Mouse (Mus musculus): ENCODE measurements at regions not wholly inside any gene's neighbourhood (a gene's known extent, or its start where the extent isn't known, plus 50 kb on each side); places are given as distances from the start of the nearest gene placed in this dataset.

DNA sequence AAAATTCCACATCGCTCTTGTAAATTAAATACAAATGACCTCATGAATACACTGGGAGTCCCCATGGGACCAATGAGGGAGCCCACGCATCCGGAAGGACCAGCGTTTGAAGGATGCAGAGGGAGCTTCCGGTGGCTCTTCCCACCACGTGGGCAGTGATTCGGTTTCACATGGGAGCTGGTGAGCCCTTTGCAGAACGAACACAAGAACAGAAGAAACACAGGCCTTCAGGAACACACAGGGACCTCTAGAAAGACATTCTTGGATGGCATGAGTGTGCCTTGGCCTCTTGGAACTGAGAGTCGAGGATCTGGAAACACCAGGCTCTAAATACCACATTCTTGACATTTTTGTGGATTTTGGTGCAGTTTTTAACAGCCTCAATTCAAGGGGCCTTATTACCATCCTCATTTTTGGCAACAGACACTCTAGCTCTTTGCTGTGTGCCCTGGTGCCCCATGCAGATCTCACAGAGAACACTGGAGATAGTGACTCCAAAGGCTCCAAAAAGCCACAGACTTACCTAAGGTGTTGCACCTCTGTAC is 204.1 kb downstream of the Sox9 start:
- H3K27ac ChIP-seq (replicated peaks; ENCODE audit: insufficient read depth, low read depth, low read length) = no peak overlapping the region
- 0 out of 2 replicates have a peak, but pooled peaks cover 1% of the 10 kb centered on the region for H3K4me1 ChIP-seq (ENCODE audit: control insufficient read depth, insufficient read depth, low read length)
- H3K36me3 ChIP-seq (ENCODE audit: control insufficient read depth, insufficient read depth, low read length) = no peaks in the 10 kb centered on the region
- H3K79me2 ChIP-seq (ENCODE audit: control insufficient read depth, insufficient read depth, low read length) = no peaks in the 10 kb centered on the region
- no peak for TF ChIP-seq CTCF (IDR thresholded peaks at IDR 0.05; ENCODE audit: low read depth, low read length)
- no peak for TF ChIP-seq POLR2A (IDR thresholded peaks at IDR 0.05; ENCODE audit: extremely low read depth, insufficient read depth, low read length)
- no peak overlapping the region for H3K9ac ChIP-seq (ENCODE audit: low read depth, low read length)
- H3K27me3 ChIP-seq (ENCODE audit: control insufficient read depth, insufficient read depth, low read length) = no peaks in the 10 kb centered on the region
- no peak for DNase-seq (ENCODE audit: extremely low read depth, low read depth, low spot score)
- no peak overlapping the region for H3K4me3 ChIP-seq (ENCODE audit: insufficient read depth, low read depth, low read length)
- WGBS = 92% methylated on average over 9 of the region's 9 CpGs

DNA sequence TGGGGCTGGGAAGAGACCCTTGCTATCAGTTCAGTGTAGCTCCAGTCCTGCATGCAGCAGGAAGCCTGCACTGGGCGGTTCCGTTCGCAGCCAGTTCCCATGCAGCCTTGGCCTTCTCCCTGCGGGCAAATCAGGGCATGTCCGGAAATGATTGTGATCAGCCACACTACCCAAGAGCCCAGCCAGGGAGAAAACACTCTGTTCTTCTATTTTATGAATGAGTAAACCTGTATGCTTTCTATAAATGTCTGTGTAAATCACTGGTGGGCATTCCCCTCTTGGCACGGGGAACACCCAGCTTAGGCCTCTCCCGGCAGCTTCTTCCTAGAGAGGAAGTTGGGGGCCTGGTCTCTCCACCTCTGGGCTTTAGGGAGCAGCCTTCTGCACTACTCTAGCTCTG is 205.8 kb downstream of the Sox9 start:
- H3K4me1 ChIP-seq (ENCODE audit: control insufficient read depth, insufficient read depth, low read length) = 0 out of 2 replicates have a peak, but pooled peaks cover 1% of the 10 kb centered on the region
- WGBS = 83% methylated on average over 7 of the region's 7 CpGs
- H3K27me3 ChIP-seq (ENCODE audit: control insufficient read depth, insufficient read depth, low read length) = no peaks in the 10 kb centered on the region
- no peaks in the 10 kb centered on the region for H3K36me3 ChIP-seq (ENCODE audit: control insufficient read depth, insufficient read depth, low read length)
- no peaks in the 10 kb centered on the region for H3K79me2 ChIP-seq (ENCODE audit: control insufficient read depth, insufficient read depth, low read length)
- TF ChIP-seq POLR2A (IDR thresholded peaks at IDR 0.05; ENCODE audit: extremely low read depth, insufficient read depth, low read length) = no peak
- TF ChIP-seq CTCF (IDR thresholded peaks at IDR 0.05; ENCODE audit: low read depth, low read length) = no peak
- H3K9ac ChIP-seq (ENCODE audit: low read depth, low read length) = no peak overlapping the region
- no peak overlapping the region for H3K27ac ChIP-seq (replicated peaks; ENCODE audit: insufficient read depth, low read depth, low read length)
- H3K4me3 ChIP-seq (ENCODE audit: insufficient read depth, low read depth, low read length) = no peak overlapping the region
- no peak for DNase-seq (ENCODE audit: extremely low read depth, low read depth, low spot score)

DNA sequence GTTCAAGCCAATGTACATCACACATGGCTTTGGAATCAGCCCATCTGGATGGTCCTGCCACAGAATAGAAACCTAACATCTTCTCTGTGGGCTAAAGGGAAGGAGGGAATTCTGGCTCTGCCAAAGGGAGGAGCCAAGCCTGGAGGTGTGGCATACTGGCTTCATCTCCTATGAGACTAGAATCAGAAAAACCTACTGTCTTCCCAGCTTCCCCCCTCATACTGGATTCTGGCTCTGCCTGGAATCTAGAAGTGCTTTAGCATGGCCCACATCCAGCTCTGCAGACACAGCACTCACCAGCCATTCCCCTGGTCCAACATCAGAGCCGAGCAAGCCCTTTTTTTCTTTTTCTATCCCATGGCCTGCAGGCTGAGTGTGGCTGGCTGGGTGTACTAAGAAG is 206.9 kb downstream of the Sox9 start:
- Histone ChIP-seq H3K4me1 (ENCODE audit: control insufficient read depth, insufficient read depth, low read length) (0 out of 2 replicates have a peak, but pooled peaks cover 1% of the 10 kb centered on the region), H3K4me3 (ENCODE audit: insufficient read depth, low read depth, low read length) (no peak overlapping the region), H3K36me3 (ENCODE audit: control insufficient read depth, insufficient read depth, low read length) (no peaks in the 10 kb centered on the region), H3K27ac (replicated peaks; ENCODE audit: insufficient read depth, low read depth, low read length) (no peak overlapping the region), H3K9ac (ENCODE audit: low read depth, low read length) (no peak overlapping the region), H3K27me3 (ENCODE audit: control insufficient read depth, insufficient read depth, low read length) (no peaks in the 10 kb centered on the region), H3K79me2 (ENCODE audit: control insufficient read depth, insufficient read depth, low read length) (no peaks in the 10 kb centered on the region)
- no peak for TF ChIP-seq POLR2A (IDR thresholded peaks at IDR 0.05; ENCODE audit: extremely low read depth, insufficient read depth, low read length)
- TF ChIP-seq CTCF (IDR thresholded peaks at IDR 0.05; ENCODE audit: low read depth, low read length) = no peak
- no peak for DNase-seq (ENCODE audit: extremely low read depth, low read depth, low spot score)
- WGBS = 93% methylated on average over 1 of the region's 1 CpGs

DNA sequence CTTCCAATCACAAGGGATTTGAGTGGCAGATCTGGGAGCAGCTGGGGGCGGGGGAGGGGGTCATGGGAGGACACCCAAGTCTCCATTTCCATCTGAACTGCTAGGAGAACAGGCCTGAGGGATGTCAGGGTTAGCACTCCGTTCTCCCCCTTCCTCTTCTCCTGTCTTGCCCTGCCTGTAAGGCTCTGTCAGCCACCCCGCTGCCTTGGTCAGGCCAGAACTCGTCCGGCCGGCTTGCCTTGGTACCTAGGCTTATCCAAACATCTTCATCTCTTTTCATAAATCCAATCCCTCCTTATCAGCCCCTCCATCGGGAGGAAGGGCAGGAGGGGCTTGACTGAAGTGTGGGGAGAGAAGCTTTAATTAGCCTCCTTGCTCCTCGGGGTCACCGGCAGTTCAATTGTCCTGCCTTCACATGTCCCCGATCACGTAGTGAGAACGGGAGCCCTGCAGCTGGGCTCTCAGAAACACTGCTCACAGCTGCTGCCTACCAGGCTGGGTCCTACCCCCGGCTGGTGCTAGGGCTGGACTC is 208.0 kb downstream of the Sox9 start:
- Histone ChIP-seq H3K36me3 (ENCODE audit: control insufficient read depth, insufficient read depth, low read length) (no peaks in the 10 kb centered on the region), H3K9ac (ENCODE audit: low read depth, low read length) (no peak overlapping the region)
- WGBS = 84% methylated on average over 13 of the region's 13 CpGs

DNA sequence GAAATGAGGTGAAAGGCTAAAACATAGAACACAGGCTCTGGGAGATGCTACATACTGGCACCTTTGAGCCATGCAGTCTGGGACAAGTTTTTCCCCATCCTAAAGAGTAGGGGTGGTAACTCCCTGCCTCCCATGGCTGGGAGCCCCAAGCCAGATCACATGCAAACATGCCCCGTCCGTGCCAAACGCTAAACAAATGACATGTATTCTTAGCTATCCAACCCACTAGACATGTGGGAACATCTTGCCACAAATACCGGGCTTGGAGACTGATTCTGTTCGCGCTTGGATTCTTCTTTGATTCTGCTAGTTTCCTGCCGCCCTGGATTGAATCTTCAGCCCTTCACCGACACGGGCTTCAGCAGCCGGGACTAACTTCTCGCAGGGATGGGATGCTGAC is 208.7 kb downstream of the Sox9 start:
- Histone ChIP-seq H3K36me3 (ENCODE audit: control insufficient read depth, insufficient read depth, low read length) (no peaks in the 10 kb centered on the region), H3K27ac (replicated peaks; ENCODE audit: insufficient read depth, low read depth, low read length) (no peak overlapping the region), H3K27me3 (ENCODE audit: control insufficient read depth, insufficient read depth, low read length) (no peaks in the 10 kb centered on the region), H3K4me3 (ENCODE audit: insufficient read depth, low read depth, low read length) (no peak overlapping the region), H3K9ac (ENCODE audit: low read depth, low read length) (no peak overlapping the region), H3K4me1 (ENCODE audit: control insufficient read depth, insufficient read depth, low read length) (no peaks in the 10 kb centered on the region), H3K79me2 (ENCODE audit: control insufficient read depth, insufficient read depth, low read length) (no peaks in the 10 kb centered on the region)
- DNase-seq (ENCODE audit: extremely low read depth, low read depth, low spot score) = no peak
- 97% methylated on average over 11 of the region's 11 CpGs for WGBS
- TF ChIP-seq CTCF (IDR thresholded peaks at IDR 0.05; ENCODE audit: low read depth, low read length) (no peak), POLR2A (IDR thresholded peaks at IDR 0.05; ENCODE audit: extremely low read depth, insufficient read depth, low read length) (no peak)

More for the DNA sequence above, 208.0 kb downstream of the Sox9 start:
- Histone ChIP-seq H3K27me3 (ENCODE audit: control insufficient read depth, insufficient read depth, low read length) (no peaks in the 10 kb centered on the region), H3K79me2 (ENCODE audit: control insufficient read depth, insufficient read depth, low read length) (no peaks in the 10 kb centered on the region), H3K4me3 (ENCODE audit: insufficient read depth, low read depth, low read length) (no peak overlapping the region), H3K4me1 (ENCODE audit: control insufficient read depth, insufficient read depth, low read length) (0 out of 2 replicates have a peak, but pooled peaks cover 1% of the 10 kb centered on the region), H3K27ac (replicated peaks; ENCODE audit: insufficient read depth, low read depth, low read length) (no peak overlapping the region)
- no peak for TF ChIP-seq CTCF (IDR thresholded peaks at IDR 0.05; ENCODE audit: low read depth, low read length)
- TF ChIP-seq POLR2A (IDR thresholded peaks at IDR 0.05; ENCODE audit: extremely low read depth, insufficient read depth, low read length) = no peak
- no peak for DNase-seq (ENCODE audit: extremely low read depth, low read depth, low spot score)

DNA sequence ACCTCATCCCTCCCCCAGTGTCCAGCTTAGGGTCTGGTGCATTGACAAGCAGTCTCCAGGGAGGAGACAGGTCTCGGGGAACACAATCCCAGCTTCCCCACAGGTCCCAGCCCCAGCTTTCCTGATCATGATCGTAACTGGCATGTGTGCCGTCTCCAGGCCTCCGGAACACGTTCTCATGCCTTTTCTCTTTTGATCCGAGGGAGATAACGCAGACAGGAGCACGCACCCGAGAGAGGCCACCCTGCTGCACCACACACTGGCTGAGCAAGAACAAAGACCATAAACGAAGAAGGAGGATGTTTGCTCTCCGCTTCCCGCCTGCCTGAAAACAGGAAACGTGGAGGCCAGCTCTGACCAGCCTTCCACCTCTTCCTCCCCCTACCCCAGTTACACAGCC is 209.8 kb downstream of the Sox9 start:
- Histone ChIP-seq H3K27ac (replicated peaks; ENCODE audit: insufficient read depth, low read depth, low read length) (no peak overlapping the region), H3K4me1 (ENCODE audit: control insufficient read depth, insufficient read depth, low read length) (no peaks in the 10 kb centered on the region), H3K36me3 (ENCODE audit: control insufficient read depth, insufficient read depth, low read length) (no peaks in the 10 kb centered on the region), H3K4me3 (ENCODE audit: insufficient read depth, low read depth, low read length) (no peak overlapping the region), H3K79me2 (ENCODE audit: control insufficient read depth, insufficient read depth, low read length) (no peaks in the 10 kb centered on the region), H3K9ac (ENCODE audit: low read depth, low read length) (no peak overlapping the region), H3K27me3 (ENCODE audit: control insufficient read depth, insufficient read depth, low read length) (no peaks in the 10 kb centered on the region)
- WGBS = 58% methylated on average over 13 of the region's 13 CpGs
- DNase-seq (ENCODE audit: extremely low read depth, low read depth, low spot score) = no peak
- TF ChIP-seq POLR2A (IDR thresholded peaks at IDR 0.05; ENCODE audit: extremely low read depth, insufficient read depth, low read length) (no peak), CTCF (IDR thresholded peaks at IDR 0.05; ENCODE audit: low read depth, low read length) (no peak)
